ENCODE assay signal across 19 mouse cellular contexts in genomic region chr12:53794718-53795400, GRCm38 (mm10).
DNase-seq lines count a peak whose midpoint lies in the region; ATAC-seq and TF ChIP-seq lines count a peak whose summit lies in the region.
"Had no signal": no experiment of that assay in that cellular context is flagged by ENCODE, and none has a peak within 500 bp of the region (broad histone marks: within the 10 kb centered on the region; RNA-seq: fewer than 3 reads in every experiment).

No protein-coding gene starts in this region.

- no peak for TF ChIP-seq CTCF in hindbrain, postnatal 0 days (IDR thresholded peaks at IDR 0.05; ENCODE audit: low read depth)
- no peak for TF ChIP-seq CTCF in brain, embryonic 14.5 days (IDR thresholded peaks at IDR 0.05; ENCODE audit: borderline replicate concordance, extremely low read depth, insufficient read depth, insufficient read length)

- H3K4me3 ChIP-seq in hindbrain, embryonic 14.5 days (replicated peaks; ENCODE audit: low read length): no peak overlapping the region
- no peak overlapping the region for H3K4me3 ChIP-seq in hindbrain, postnatal 0 days (ENCODE audit: low read length)
- H3K4me3 ChIP-seq in liver, embryonic 12.5 days: no peak overlapping the region
- H3K4me3 ChIP-seq in liver, embryonic 16.5 days (ENCODE audit: low read depth, low read length): no peak overlapping the region
- H3K4me3 ChIP-seq: embryonic facial prominence, embryonic 13.5 days; forebrain, embryonic 12.5 days; heart, embryonic 13.5 days had no signal

- H3K4me1 ChIP-seq in hindbrain, embryonic 14.5 days (replicated peaks; ENCODE audit: control insufficient read depth, insufficient read depth, low read length): peaks cover 19% of the 10 kb centered on the region
- H3K4me1 ChIP-seq in hindbrain, postnatal 0 days (ENCODE audit: insufficient read depth, low read length): 0 out of 2 replicates have a peak, but pooled peaks cover 3% of the 10 kb centered on the region
- H3K4me1 ChIP-seq in liver, embryonic 12.5 days: peaks cover 12% of the 10 kb centered on the region
- H3K4me1 ChIP-seq in liver, embryonic 16.5 days (ENCODE audit: control insufficient read depth, low read depth, low read length): no peaks in the 10 kb centered on the region
- H3K4me1 ChIP-seq: embryonic facial prominence, embryonic 13.5 days; heart, embryonic 13.5 days had no signal

- no peak for DNase-seq in hindbrain, embryonic 14.5 days (ENCODE audit: low spot score)
- no peak for DNase-seq in hindbrain, postnatal 0 days (ENCODE audit: low spot score)
- DNase-seq in brain, embryonic 14.5 days (ENCODE audit: low read depth): peak; percentile 25
- no peak for DNase-seq in T-cell, adult 2 months (ENCODE audit: low spot score)
- DNase-seq: adrenal gland, adult 8-10 months; adrenal gland, postnatal 36 days; cerebellum, adult 18-20 months; cerebellum, adult 9-11 months; cerebellum, postnatal 36 days; gastrocnemius, postnatal 10 days; heart, postnatal 36 days had no signal

- no peaks in the 10 kb centered on the region for H3K36me3 ChIP-seq in hindbrain, embryonic 14.5 days (replicated peaks; ENCODE audit: control insufficient read depth, insufficient read depth)
- no peaks in the 10 kb centered on the region for H3K36me3 ChIP-seq in hindbrain, postnatal 0 days (ENCODE audit: insufficient read depth, low read length)
- H3K36me3 ChIP-seq in liver, embryonic 12.5 days: no peaks in the 10 kb centered on the region
- no peaks in the 10 kb centered on the region for H3K36me3 ChIP-seq in liver, embryonic 16.5 days (ENCODE audit: control insufficient read depth, insufficient read depth)
- H3K36me3 ChIP-seq: embryonic facial prominence, embryonic 13.5 days; forebrain, embryonic 12.5 days; heart, embryonic 13.5 days had no signal

- no peak for TF ChIP-seq POLR2A in brain, embryonic 14.5 days (IDR thresholded peaks at IDR 0.05; ENCODE audit: borderline replicate concordance, extremely low read depth, insufficient read depth, insufficient read length, poor library complexity, severe bottlenecking)

- WGBS in hindbrain, embryonic 14.5 days: 83% methylated on average over 6 of the region's 6 CpGs
- 87% methylated on average over 6 of the region's 6 CpGs for WGBS in hindbrain, postnatal 0 days
- WGBS in liver, embryonic 12.5 days (ENCODE audit: insufficient replicate concordance): 60% methylated on average over 6 of the region's 6 CpGs
- 46% methylated on average over 6 of the region's 6 CpGs for WGBS in liver, embryonic 16.5 days (ENCODE audit: insufficient replicate concordance)

- H3K27me3 ChIP-seq in hindbrain, embryonic 14.5 days (ENCODE audit: control insufficient read depth, insufficient read depth, low read length): no peaks in the 10 kb centered on the region
- H3K27me3 ChIP-seq in hindbrain, postnatal 0 days (ENCODE audit: insufficient read depth, low read length): no peaks in the 10 kb centered on the region
- H3K27me3 ChIP-seq in liver, embryonic 12.5 days (replicated peaks): peaks cover 20% of the 10 kb centered on the region; the same call in 1 of the 2 replicates
- H3K27me3 ChIP-seq in liver, embryonic 16.5 days (ENCODE audit: control insufficient read depth, insufficient read depth, low read depth, low read length): no peaks in the 10 kb centered on the region
- H3K27me3 ChIP-seq: CH12.LX; embryonic facial prominence, embryonic 13.5 days; forebrain, embryonic 12.5 days; heart, embryonic 13.5 days had no signal

- no peak overlapping the region for H3K4me2 ChIP-seq in hindbrain, embryonic 14.5 days (replicated peaks)
- H3K4me2 ChIP-seq in hindbrain, postnatal 0 days (ENCODE audit: low read depth, low read length): no peak overlapping the region
- H3K4me2 ChIP-seq in liver, embryonic 12.5 days: 0 out of 2 replicates have a peak overlapping the region, but pooled peaks have one; percentile 4
- H3K4me2 ChIP-seq in liver, embryonic 16.5 days (ENCODE audit: low read depth, low read length): peak overlapping the region; percentile 35; the same call in 1 of the 2 replicates
- H3K4me2 ChIP-seq: embryonic facial prominence, embryonic 13.5 days; forebrain, embryonic 12.5 days; heart, embryonic 13.5 days had no signal

- no peak for ATAC-seq in hindbrain, embryonic 14.5 days (ENCODE audit: low FRiP score)
- ATAC-seq in hindbrain, postnatal 0 days: no peak
- ATAC-seq in liver, embryonic 12.5 days: peak; percentile 92
- peak; percentile 85 for ATAC-seq in liver, embryonic 16.5 days (ENCODE audit: low read depth)
- no peak for ATAC-seq in megakaryocyte, adult 5-6 weeks (ENCODE audit: poor library complexity, severe bottlenecking)
- ATAC-seq: forebrain, embryonic 16.5 days had no signal

- H3K9me3 ChIP-seq in hindbrain, embryonic 14.5 days (ENCODE audit: control insufficient read depth, low read length): no peaks in the 10 kb centered on the region
- no peaks in the 10 kb centered on the region for H3K9me3 ChIP-seq in hindbrain, postnatal 0 days (ENCODE audit: low read length)
- H3K9me3 ChIP-seq in liver, embryonic 12.5 days (replicated peaks): no peaks in the 10 kb centered on the region
- H3K9me3 ChIP-seq in liver, embryonic 16.5 days (replicated peaks; ENCODE audit: control insufficient read depth, low read length): no peaks in the 10 kb centered on the region
- H3K9me3 ChIP-seq: embryonic facial prominence, embryonic 13.5 days; forebrain, embryonic 12.5 days; heart, embryonic 13.5 days had no signal

- H3K27ac ChIP-seq in hindbrain, embryonic 14.5 days: peak overlapping the region; percentile 48; the same call in 1 of the 2 replicates
- no peak overlapping the region for H3K27ac ChIP-seq in hindbrain, postnatal 0 days
- H3K27ac ChIP-seq in liver, embryonic 12.5 days: no peak overlapping the region
- H3K27ac ChIP-seq in liver, embryonic 16.5 days (ENCODE audit: low read length): 0 out of 2 replicates have a peak overlapping the region, but pooled peaks have one; percentile 17
- H3K27ac ChIP-seq: embryonic facial prominence, embryonic 13.5 days; forebrain, embryonic 12.5 days; heart, embryonic 13.5 days had no signal

- no peak overlapping the region for H3K9ac ChIP-seq in hindbrain, embryonic 14.5 days
- no peak overlapping the region for H3K9ac ChIP-seq in hindbrain, postnatal 0 days (replicated peaks; ENCODE audit: low read length)
- H3K9ac ChIP-seq in liver, embryonic 12.5 days: no peak overlapping the region
- H3K9ac ChIP-seq in liver, embryonic 16.5 days (ENCODE audit: low read depth, low read length): no peak overlapping the region
- H3K9ac ChIP-seq: embryonic facial prominence, embryonic 13.5 days; forebrain, embryonic 12.5 days; heart, embryonic 13.5 days had no signal

Comparison
In these comparisons a context has a peak if more than half of its experiments do, and no peak if none do; other contexts are left out.
1. H3K27ac ChIP-seq: peak in hindbrain, embryonic 14.5 days (single experiment) and liver, embryonic 16.5 days (single experiment); none in hindbrain, postnatal 0 days (single experiment) and liver, embryonic 12.5 days (single experiment).
2. ATAC-seq: peak in liver, embryonic 12.5 days (single experiment) and liver, embryonic 16.5 days (single experiment); none in hindbrain, embryonic 14.5 days (single experiment), hindbrain, postnatal 0 days (single experiment) and megakaryocyte, adult 5-6 weeks (single experiment).
3. H3K4me2 ChIP-seq: peak in liver, embryonic 12.5 days (single experiment) and liver, embryonic 16.5 days (single experiment); none in hindbrain, embryonic 14.5 days (single experiment) and hindbrain, postnatal 0 days (single experiment).